Mouse (Mus musculus) kidney, postnatal 36 days (tissue): ENCODE data around the gene Dscam.

Experiments
- DNase-seq, 2 experiments: peaks; one replicate each; pipeline ENCODE4 v3.0.0; 2021 to 2022; ENCODE audit warnings: mixed read lengths in 2 of 2

The Dscam gene

GRCm38 (mm10) chr16:96634097-96634790 lies 536.3 kb downstream of the Dscam start:
- DNase-seq: no peak

GRCm38 (mm10) chr16:96630241-96630640 lies 540.3 kb downstream of the Dscam start:
- no peak for DNase-seq

- no peak for DNase-seq
Observed at GRCm38 (mm10) chr16:96629623-96630022, 540.9 kb downstream of the Dscam start.

- DNase-seq: no peak
Observed at GRCm38 (mm10) chr16:96625468-96625867, 545.1 kb downstream of the Dscam start.

GRCm38 (mm10) chr16:96624570-96625411 lies 545.8 kb downstream of the Dscam start:
- DNase-seq: no peak

- DNase-seq: no peak
Observed at GRCm38 (mm10) chr16:96620861-96621260, 549.7 kb downstream of the Dscam start.

- DNase-seq: no peak
Observed at GRCm38 (mm10) chr16:96620402-96620801, 550.1 kb downstream of the Dscam start.

- DNase-seq: no peak
Observed at GRCm38 (mm10) chr16:96617772-96618171, 552.8 kb downstream of the Dscam start.

GRCm38 (mm10) chr16:96613275-96613674 lies 557.3 kb downstream of the Dscam start:
- no peak for DNase-seq

GRCm38 (mm10) chr16:96610806-96611205 lies 559.7 kb downstream of the Dscam start:
- DNase-seq: peak; percentile 58 to 84

GRCm38 (mm10) chr16:96602206-96602605 lies 568.3 kb downstream of the Dscam start:
- no peak for DNase-seq

- peak; percentile 31 to 49 for DNase-seq
Observed at GRCm38 (mm10) chr16:96600791-96601190, 569.8 kb downstream of the Dscam start.

GRCm38 (mm10) chr16:96599401-96600060 lies 571.0 kb downstream of the Dscam start:
- DNase-seq: no peak

- no peak for DNase-seq
Observed at GRCm38 (mm10) chr16:96575841-96576240, 594.7 kb downstream of the Dscam start.

- no peak for DNase-seq
Observed at GRCm38 (mm10) chr16:96567428-96567827, 603.1 kb downstream of the Dscam start.

- no peak for DNase-seq
Observed at GRCm38 (mm10) chr16:96563350-96564257, 606.9 kb downstream of the Dscam start.

GRCm38 (mm10) chr16:96559796-96560195 lies 610.8 kb downstream of the Dscam start:
- no peak for DNase-seq

- no peak for DNase-seq
Observed at GRCm38 (mm10) chr16:96558341-96558740, 612.2 kb downstream of the Dscam start.

GRCm38 (mm10) chr16:96556621-96557020 lies 613.9 kb downstream of the Dscam start:
- DNase-seq: peak; percentile 15 to 32

- no peak for DNase-seq
Observed at GRCm38 (mm10) chr16:96555412-96555811, 615.1 kb downstream of the Dscam start.

- DNase-seq: no peak
Observed at GRCm38 (mm10) chr16:96552680-96553079, 617.9 kb downstream of the Dscam start.

- peak; percentile 13 to 20 for DNase-seq
Observed at GRCm38 (mm10) chr16:96541056-96541455, 629.5 kb downstream of the Dscam start.
